Mouse (Mus musculus): Measurements from ENCODE around the gene Cend1. TPM values are rescaled to one million over a fixed set of nuclear protein-coding genes. Genes with fewer than 3 reads are reported as not detected.

Cend1 gene
- 46.9 and 50.3 TPM in 2 replicates for polyA plus RNA-seq (2014; fragmentation: Nextera tagmentation; extraction: Ambion mirVana)

GRCm38 (mm10) chr7:141429310-141429709 is at the start of gene Cend1:
TSS of gene Cend1 (minus strand) at chr7:141429491.
- peak within 1 kb of the TSS; percentile 58 for H3K4me3 ChIP-seq (replicated peaks; ENCODE audit: low read length)
- peaks cover 52% of the 10 kb centered on the region for H3K36me3 ChIP-seq (replicated peaks; ENCODE audit: control insufficient read depth, insufficient read depth)
- peak within 1 kb of the TSS; percentile 80 for H3K27ac ChIP-seq
- ATAC-seq (ENCODE audit: low FRiP score), result peak; percentile 87
- H3K9ac ChIP-seq, result peak within 1 kb of the TSS; percentile 85
- WGBS, result 3% methylated on average over 19 of the region's 19 CpGs
- H3K27me3 ChIP-seq (ENCODE audit: control insufficient read depth, insufficient read depth, low read length), result no peaks in the 10 kb centered on the region
- no peaks in the 10 kb centered on the region for H3K9me3 ChIP-seq (ENCODE audit: control insufficient read depth, low read length)
- DNase-seq (ENCODE audit: low spot score), result peak; percentile 76
- peak within 1 kb of the TSS; percentile 92 for H3K4me2 ChIP-seq (replicated peaks)
- peaks cover 23% of the 10 kb centered on the region for H3K4me1 ChIP-seq (replicated peaks; ENCODE audit: control insufficient read depth, insufficient read depth, low read length)

GRCm38 (mm10) chr7:141478270-141478748 is 49.0 kb upstream of the Cend1 start:
- DNase-seq (ENCODE audit: low spot score) (no peak), ATAC-seq (ENCODE audit: low FRiP score) (no peak)
- no peak overlapping the region for H3K4me3 ChIP-seq (replicated peaks; ENCODE audit: low read length)
- no peaks in the 10 kb centered on the region for H3K36me3 ChIP-seq (replicated peaks; ENCODE audit: control insufficient read depth, insufficient read depth)
- H3K27ac ChIP-seq, result no peak overlapping the region
- H3K4me2 ChIP-seq (replicated peaks), result no peak overlapping the region
- peaks cover 15% of the 10 kb centered on the region; the same call in 1 of the 2 replicates for H3K27me3 ChIP-seq (ENCODE audit: control insufficient read depth, insufficient read depth, low read length)
- peaks cover 32% of the 10 kb centered on the region for H3K4me1 ChIP-seq (replicated peaks; ENCODE audit: control insufficient read depth, insufficient read depth, low read length)
- no peak overlapping the region for H3K9ac ChIP-seq
- H3K9me3 ChIP-seq (ENCODE audit: control insufficient read depth, low read length), result no peaks in the 10 kb centered on the region
- WGBS, result 79% methylated on average over 5 of the region's 5 CpGs

DNA sequence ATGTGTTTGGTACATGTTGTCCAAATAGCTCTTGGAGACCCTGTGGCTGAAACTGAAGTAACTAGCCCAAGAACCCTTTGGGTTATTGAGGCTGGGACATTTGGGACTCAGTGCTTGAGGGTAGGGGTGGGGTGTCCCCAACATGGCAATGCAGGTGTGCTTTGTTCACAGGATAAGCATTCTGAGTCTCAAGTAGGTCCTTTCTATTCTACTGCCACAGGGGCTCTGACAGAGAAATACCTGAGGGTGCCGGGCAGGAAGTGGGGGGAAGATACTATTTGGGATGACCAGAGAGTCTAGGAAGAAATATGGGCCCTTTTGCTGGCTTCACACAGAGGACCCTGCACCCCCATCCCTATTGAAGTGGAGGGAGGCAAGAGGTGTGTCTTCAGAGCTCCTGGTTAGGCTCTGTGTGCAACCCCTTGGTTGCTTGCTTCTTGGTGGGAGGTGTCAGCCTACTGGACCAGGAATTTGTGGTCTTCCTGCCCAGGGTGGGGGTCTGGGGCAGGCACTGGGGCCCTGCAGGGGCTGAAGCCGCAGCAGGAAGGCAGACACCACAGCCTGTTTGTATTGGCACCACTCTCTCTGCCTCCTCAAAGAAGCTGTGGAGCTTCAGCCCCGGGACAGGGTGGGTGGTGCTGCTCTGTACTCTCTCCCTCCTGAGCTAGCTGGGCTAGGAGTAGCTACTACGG is 48.4 kb upstream of the Cend1 start:
- no peak overlapping the region for H3K4me3 ChIP-seq (replicated peaks; ENCODE audit: low read length)
- 0 out of 2 replicates have a peak, but pooled peaks cover 9% of the 10 kb centered on the region for H3K27me3 ChIP-seq (ENCODE audit: control insufficient read depth, insufficient read depth, low read length)
- no peaks in the 10 kb centered on the region for H3K9me3 ChIP-seq (ENCODE audit: control insufficient read depth, low read length)
- DNase-seq (ENCODE audit: low spot score) (no peak), ATAC-seq (ENCODE audit: low FRiP score) (no peak)
- H3K4me2 ChIP-seq (replicated peaks), result peak overlapping the region; percentile 63
- H3K4me1 ChIP-seq (replicated peaks; ENCODE audit: control insufficient read depth, insufficient read depth, low read length), result peaks cover 26% of the 10 kb centered on the region
- 62% methylated on average over 4 of the region's 4 CpGs for WGBS
- no peak overlapping the region for H3K9ac ChIP-seq
- peaks cover 1% of the 10 kb centered on the region for H3K36me3 ChIP-seq (replicated peaks; ENCODE audit: control insufficient read depth, insufficient read depth)
- 0 out of 2 replicates have a peak overlapping the region, but pooled peaks have one; percentile 41 for H3K27ac ChIP-seq

GRCm38 (mm10) chr7:141476981-141477370 is 47.7 kb upstream of the Cend1 start:
- ATAC-seq (ENCODE audit: low FRiP score) (no peak), DNase-seq (ENCODE audit: low spot score) (no peak)
- Histone ChIP-seq H3K9ac (no peak overlapping the region), H3K4me3 (replicated peaks; ENCODE audit: low read length) (no peak overlapping the region), H3K36me3 (replicated peaks; ENCODE audit: control insufficient read depth, insufficient read depth) (peaks cover 9% of the 10 kb centered on the region), H3K4me2 (replicated peaks) (peak overlapping the region; percentile 63), H3K27me3 (ENCODE audit: control insufficient read depth, insufficient read depth, low read length) (0 out of 2 replicates have a peak, but pooled peaks cover 7% of the 10 kb centered on the region), H3K4me1 (replicated peaks; ENCODE audit: control insufficient read depth, insufficient read depth, low read length) (peaks cover 20% of the 10 kb centered on the region), H3K9me3 (ENCODE audit: control insufficient read depth, low read length) (no peaks in the 10 kb centered on the region), H3K27ac (peak overlapping the region; percentile 41; the same call in 1 of the 2 replicates)
- WGBS, result 28% methylated on average over 7 of the region's 7 CpGs

DNA sequence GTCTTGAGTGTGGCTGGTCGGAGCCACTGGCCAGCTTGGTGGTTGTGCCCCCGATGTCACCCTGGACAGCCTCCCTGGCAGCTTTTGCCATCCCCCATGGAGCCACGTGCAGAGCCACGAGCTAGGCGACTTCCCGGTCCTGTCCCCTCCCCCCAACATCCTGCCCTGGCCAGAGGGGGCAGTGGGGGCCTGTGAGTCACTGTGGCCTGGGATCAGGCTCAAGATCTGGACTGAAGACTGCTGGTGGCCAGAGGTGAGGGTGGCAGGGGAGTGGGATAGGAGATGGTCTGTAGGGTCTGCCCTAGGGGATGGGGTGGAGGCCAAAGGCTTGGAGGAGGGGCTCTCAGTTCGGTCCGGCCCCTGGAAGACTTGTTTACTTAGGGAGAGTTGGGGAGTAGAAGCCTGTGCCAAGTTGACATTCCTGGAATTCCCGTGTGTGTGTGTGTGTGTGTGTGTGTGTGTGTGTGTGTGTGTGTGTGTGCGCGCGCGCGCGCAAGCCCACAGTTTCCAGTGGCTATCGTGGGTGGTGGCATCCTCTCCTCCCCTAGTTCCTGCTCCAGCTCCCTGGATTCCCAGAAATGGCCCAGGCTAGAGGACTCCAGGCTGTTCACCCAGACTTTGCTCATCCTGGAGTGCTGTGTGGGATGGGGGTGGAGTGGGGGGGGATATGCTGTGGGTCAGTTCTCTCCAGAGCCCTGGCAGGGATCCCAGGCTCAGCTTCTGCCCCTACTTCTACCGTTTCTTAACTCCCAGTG is 47.1 kb upstream of the Cend1 start:
- peaks cover 14% of the 10 kb centered on the region for H3K36me3 ChIP-seq (replicated peaks; ENCODE audit: control insufficient read depth, insufficient read depth)
- H3K9ac ChIP-seq, result no peak overlapping the region
- peak overlapping the region; percentile 47; the same call in 1 of the 2 replicates for H3K27ac ChIP-seq
- no peaks in the 10 kb centered on the region for H3K9me3 ChIP-seq (ENCODE audit: control insufficient read depth, low read length)
- H3K4me2 ChIP-seq (replicated peaks), result peak overlapping the region; percentile 63
- H3K27me3 ChIP-seq (ENCODE audit: control insufficient read depth, insufficient read depth, low read length), result 0 out of 2 replicates have a peak, but pooled peaks cover 7% of the 10 kb centered on the region
- H3K4me1 ChIP-seq (replicated peaks; ENCODE audit: control insufficient read depth, insufficient read depth, low read length), result peaks cover 20% of the 10 kb centered on the region
- ATAC-seq (ENCODE audit: low FRiP score), result no peak
- WGBS, result 8% methylated on average over 17 of the region's 17 CpGs
- peak; percentile 31 for DNase-seq (ENCODE audit: low spot score)
- H3K4me3 ChIP-seq (replicated peaks; ENCODE audit: low read length), result peak overlapping the region; percentile 69

- DNase-seq (ENCODE audit: low spot score), result no peak
- peak overlapping the region; percentile 94 for H3K9ac ChIP-seq
- H3K36me3 ChIP-seq (replicated peaks; ENCODE audit: control insufficient read depth, insufficient read depth), result peaks cover 20% of the 10 kb centered on the region
- H3K9me3 ChIP-seq (ENCODE audit: control insufficient read depth, low read length), result no peaks in the 10 kb centered on the region
- H3K27me3 ChIP-seq (ENCODE audit: control insufficient read depth, insufficient read depth, low read length), result 0 out of 2 replicates have a peak, but pooled peaks cover 7% of the 10 kb centered on the region
- H3K4me1 ChIP-seq (replicated peaks; ENCODE audit: control insufficient read depth, insufficient read depth, low read length), result peaks cover 20% of the 10 kb centered on the region
- peak overlapping the region; percentile 69 for H3K4me3 ChIP-seq (replicated peaks; ENCODE audit: low read length)
- WGBS, result 2% methylated on average over 12 of the region's 12 CpGs
- ATAC-seq (ENCODE audit: low FRiP score), result no peak
- peak overlapping the region; percentile 63 for H3K4me2 ChIP-seq (replicated peaks)
- peak overlapping the region; percentile 47; the same call in 1 of the 2 replicates for H3K27ac ChIP-seq
Measured at GRCm38 (mm10) chr7:141475805-141476158, 46.5 kb upstream of the Cend1 start.

GRCm38 (mm10) chr7:141475011-141475804 is 45.9 kb upstream of the Cend1 start, which contains the start of the genes Polr2l and Tspan4:
TSS of gene Polr2l (minus strand) at chr7:141475132.
TSS of gene Tspan4 (plus strand) at chr7:141475240.
- H3K9me3 ChIP-seq (ENCODE audit: control insufficient read depth, low read length), result no peaks in the 10 kb centered on the region
- under 1% methylated on average over 87 of the region's 87 CpGs for WGBS
- 0 out of 2 replicates have a peak, but pooled peaks cover 7% of the 10 kb centered on the region for H3K27me3 ChIP-seq (ENCODE audit: control insufficient read depth, insufficient read depth, low read length)

DNA sequence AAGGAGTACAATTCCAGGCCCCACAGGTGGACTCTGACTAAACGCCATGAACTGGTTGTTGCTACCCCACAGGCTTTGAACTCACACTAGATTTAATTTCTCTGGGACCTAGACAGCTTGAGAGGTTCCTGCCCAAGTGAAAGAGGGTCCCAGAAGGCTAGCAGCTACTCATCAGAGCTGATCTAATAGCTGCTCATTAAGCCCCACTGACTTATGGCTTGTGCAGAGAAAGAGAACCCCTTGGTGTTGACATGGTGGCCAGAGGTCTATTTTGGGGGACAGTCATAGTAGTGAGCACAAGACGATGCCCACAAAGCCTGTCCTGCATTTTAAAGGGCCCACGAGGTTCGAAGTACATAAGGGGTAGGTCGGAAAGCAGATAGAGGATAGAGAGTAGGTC is 44.9 kb upstream of the Cend1 start:
- Histone ChIP-seq H3K9me3 (ENCODE audit: control insufficient read depth, low read length) (no peaks in the 10 kb centered on the region), H3K4me3 (replicated peaks; ENCODE audit: low read length) (peak overlapping the region; percentile 69), H3K27me3 (ENCODE audit: control insufficient read depth, insufficient read depth, low read length) (0 out of 2 replicates have a peak, but pooled peaks cover 7% of the 10 kb centered on the region), H3K4me1 (replicated peaks; ENCODE audit: control insufficient read depth, insufficient read depth, low read length) (peaks cover 30% of the 10 kb centered on the region), H3K36me3 (replicated peaks; ENCODE audit: control insufficient read depth, insufficient read depth) (peaks cover 31% of the 10 kb centered on the region), H3K27ac (no peak overlapping the region), H3K4me2 (replicated peaks) (peak overlapping the region; percentile 63), H3K9ac (peak overlapping the region; percentile 94)
- whole genome bisulfite sequencing, result 12% methylated on average over 5 of the region's 5 CpGs
- DNase-seq (ENCODE audit: low spot score) (no peak), ATAC-seq (ENCODE audit: low FRiP score) (no peak)

More at GRCm38 (mm10) chr7:141475011-141475804, 45.9 kb upstream of the Cend1 start, which contains the start of the genes Polr2l and Tspan4:
- Histone ChIP-seq H3K36me3 (replicated peaks; ENCODE audit: control insufficient read depth, insufficient read depth) (peaks cover 26% of the 10 kb centered on the region), H3K4me2 (replicated peaks) (peak within 1 kb of the TSS; percentile 63), H3K9ac (peak within 1 kb of the TSS; percentile 94), H3K27ac (peak within 1 kb of the TSS; percentile 93), H3K4me1 (replicated peaks; ENCODE audit: control insufficient read depth, insufficient read depth, low read length) (peaks cover 20% of the 10 kb centered on the region), H3K4me3 (replicated peaks; ENCODE audit: low read length) (peak within 1 kb of the TSS; percentile 69)
- DNase-seq (ENCODE audit: low spot score) (peak; percentile 82), ATAC-seq (ENCODE audit: low FRiP score) (peak; percentile 82)
